Mouse (Mus musculus) ES-Bruce4 (cell line): ENCODE measurements around the gene Kcnc4.

Experiments
- CTCF ChIP-seq: IDR thresholded peaks from one replicate; pipeline ENCODE4 v1.8.1; 2011; ENCODE audit warnings: low read depth, low read length
- EP300 ChIP-seq: IDR thresholded peaks from 2 replicates; pipeline ENCODE4 v1.6.1; 2011; ENCODE audit warnings: low read depth, low read length; ENCODE audit not compliant: insufficient read depth

- TF ChIP-seq CTCF = no peak
- no peak for TF ChIP-seq EP300
Measured at GRCm38 (mm10) chr3:107441306-107441705, 18.0 kb downstream of the Kcnc4 start.
